Mouse (Mus musculus) left cerebral cortex, adult 18-20 months (tissue): ENCODE data around the gene Nptn. TPM values are rescaled to one million over a fixed set of nuclear protein-coding genes. Genes with fewer than 3 reads are reported as not detected.

Experiments
- DNase-seq, 2 experiments: peaks; one replicate each; pipeline ENCODE4 v3.0.0; 2021 to 2022; ENCODE audit warnings: low spot score in 2 of 2, mixed read lengths in 1 of 2
- total RNA-seq, 2 experiments: library from RNA; stranded (reverse); gene quantifications; 2 replicates each; pipeline ENCODE4 v1.2.3; 2021

Nptn gene
- total RNA-seq, 2 experiments from 2014 or later, result 967 to 997 TPM

- DNase-seq, result no peak
These were observed 103.2 kb downstream of the Nptn start for GRCm38 (mm10) chr9:58685290-58685689.

GRCm38 (mm10) chr9:58688076-58688475, 106.0 kb downstream of the Nptn start:
- DNase-seq, result no peak

- DNase-seq, result no peak
These were observed 108.7 kb downstream of the Nptn start for GRCm38 (mm10) chr9:58690701-58691100.

GRCm38 (mm10) chr9:58691471-58691870, 109.4 kb downstream of the Nptn start:
- DNase-seq, result no peak

- no peak for DNase-seq
These were observed 116.4 kb downstream of the Nptn start for GRCm38 (mm10) chr9:58698486-58698885.

- DNase-seq, result no peak
These were observed 119.7 kb downstream of the Nptn start for GRCm38 (mm10) chr9:58701751-58702150.

- no peak for DNase-seq
These were observed 121.7 kb downstream of the Nptn start for GRCm38 (mm10) chr9:58703766-58704165.

GRCm38 (mm10) chr9:58706024-58706423, 124.0 kb downstream of the Nptn start:
- DNase-seq, result no peak

Other genes starting within 250 kb of the Nptn start
- not detected for gene Tbc1d21, start 211.8 kb upstream of the Nptn start, total RNA-seq
- 100 to 1,000 TPM; 225 to 235 TPM for gene Insyn1, start 93.6 kb upstream of the Nptn start, total RNA-seq
- gene Cd276, start 26.8 kb upstream of the Nptn start, total RNA-seq, result 1 to 10 TPM; 6.5 to 6.7 TPM
- not detected for gene Rec114, start 161.7 kb downstream of the Nptn start, total RNA-seq
- gene Hcn4, start 241.2 kb downstream of the Nptn start, total RNA-seq, result 1 to 10 TPM; 5.2 to 6.3 TPM